Mouse (Mus musculus) liver, adult 2 months (tissue): ENCODE data around the gene Vwa7. TPM values are rescaled to one million over a fixed set of nuclear protein-coding genes. Genes with fewer than 3 reads are reported as not detected.
A peak's percentile ranks its signal among the peaks of the same experiment; 100 is the strongest.
"Not testable (repeated sequence)": the region's sequence is repeated elsewhere in the genome, so short reads cannot be mapped to it uniquely, and the experiment has no call there.

ENCODE experiments used
- DNase-seq: peaks from one replicate; pipeline ENCODE4 v3.0.0-alpha.2; 2011; ENCODE audit warnings: low read depth, low spot score; ENCODE audit errors: extremely low read depth
- H3K27ac ChIP-seq: fragments of 200-500 bp; replicated peaks from 2 replicates; pipeline ENCODE4 v1.5.1; 2012; ENCODE audit warnings: low read depth, mild to moderate bottlenecking, control low read depth, inconsistent platforms, low read length; ENCODE audit not compliant: insufficient read depth
- H3K27me3 ChIP-seq: fragments of 200-500 bp; 2 replicates; pipeline ENCODE4 v1.6.1; 2012; ENCODE audit warnings: mild to moderate bottlenecking, moderate library complexity, low read length, inconsistent platforms; ENCODE audit not compliant: control insufficient read depth, insufficient read depth
- H3K36me3 ChIP-seq: fragments of 200-500 bp; 2 replicates; pipeline ENCODE4 v1.6.1; 2012; ENCODE audit warnings: low read length, inconsistent platforms; ENCODE audit not compliant: control insufficient read depth, insufficient read depth
- H3K4me1 ChIP-seq: fragments of 200-500 bp; 2 replicates; pipeline ENCODE4 v1.6.1; 2011; ENCODE audit warnings: low read length; ENCODE audit not compliant: control insufficient read depth, insufficient read depth
- H3K4me3 ChIP-seq: fragments of 200-500 bp; 2 replicates; pipeline ENCODE4 v1.5.1; 2011; ENCODE audit warnings: low read depth, mild to moderate bottlenecking, control low read depth, low read length, moderate library complexity; ENCODE audit not compliant: insufficient read depth
- H3K79me2 ChIP-seq: fragments of 200-500 bp; 2 replicates; pipeline ENCODE4 v1.6.1; 2012; ENCODE audit warnings: inconsistent platforms, mild to moderate bottlenecking, low read length, moderate library complexity; ENCODE audit not compliant: control insufficient read depth, insufficient read depth
- H3K9ac ChIP-seq: fragments of 200-500 bp; 2 replicates; pipeline ENCODE4 v1.6.1; 2012; ENCODE audit warnings: low read depth, mild to moderate bottlenecking, control low read depth, inconsistent platforms, low read length
- CTCF ChIP-seq: fragments of 200-500 bp; IDR thresholded peaks from 2 replicates; pipeline ENCODE4 v1.5.1; 2011; ENCODE audit warnings: low read depth, low read length, control low read depth
- POLR2A ChIP-seq: fragments of 200-500 bp; IDR thresholded peaks from 2 replicates; pipeline ENCODE4 v1.6.1; 2011; ENCODE audit warnings: low read length, control low read depth; ENCODE audit not compliant: insufficient read depth; ENCODE audit errors: extremely low read depth
- WGBS: fragments of 180-500 bp; shearing (Covaris S2); methylation state at CpG from one replicate; pipeline ENCODE4 v1.1.7; 2018; 5-methylcytosine and 5-hydroxymethylcytosine counted together
- polyA plus RNA-seq: library from polyadenylated mRNA; depleted of rRNA; stranded (reverse); fragments of >200 nt; gene quantifications from 2 replicates; pipeline ENCODE4 v1.2.3, GENCODE M21; 2012
- total RNA-seq: library from RNA; depleted of rRNA; stranded (reverse); fragments of >200 nt; gene quantifications from 2 replicates; pipeline ENCODE4 v1.2.3, GENCODE M21; 2014

Vwa7 gene
- total and polyA plus RNA-seq, 2 experiments, result 0.09 to 0.27 TPM

DNA sequence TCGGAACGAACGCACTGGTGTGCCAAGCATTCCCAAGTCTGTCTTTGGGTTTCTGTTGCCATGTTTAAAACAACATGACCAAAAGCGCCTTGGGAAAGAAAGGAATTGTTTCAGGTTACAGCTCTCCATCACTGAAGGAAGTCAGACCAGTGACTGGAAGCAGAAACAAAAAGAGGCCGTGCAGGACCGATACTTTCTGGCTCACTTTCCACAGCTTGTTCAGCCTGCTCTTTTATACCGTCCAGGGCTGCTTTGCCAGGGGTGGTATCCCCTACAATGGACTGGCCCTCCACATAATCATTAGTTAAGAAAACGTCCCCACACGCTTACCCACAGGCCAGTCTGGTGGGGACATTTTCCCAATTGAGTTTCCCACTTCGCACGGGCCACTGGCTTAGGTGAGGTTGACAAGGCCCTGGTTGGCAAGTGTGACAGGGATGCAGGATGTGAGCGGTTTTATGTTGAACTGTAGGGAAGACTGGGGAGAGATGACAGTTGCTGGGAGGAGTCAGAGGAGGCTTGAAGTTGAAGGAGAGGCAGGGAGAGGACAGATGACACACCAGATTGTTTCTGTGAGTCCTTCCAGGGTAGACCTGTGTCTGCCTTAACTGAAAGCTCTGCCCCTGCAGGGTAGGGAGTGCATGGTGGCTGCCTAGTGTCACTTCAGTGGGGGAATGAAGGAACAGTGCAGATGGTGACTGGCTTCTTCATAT lies 14.1 kb upstream of the Vwa7 start:
- DNase-seq, result no peak
- Histone ChIP-seq H3K9ac (peak overlapping the region; percentile 99; the same call in 1 of the 2 replicates), H3K4me1 (peaks cover 12% of the 10 kb centered on the region), H3K27ac (no peak overlapping the region; the same call in 1 of the 2 replicates), H3K4me3 (no peak overlapping the region), H3K79me2 (no peaks in the 10 kb centered on the region; the same call in 1 of the 2 replicates), H3K36me3 (peaks cover 2% of the 10 kb centered on the region; the same call in 1 of the 2 replicates), H3K27me3 (no peaks in the 10 kb centered on the region)
- TF ChIP-seq POLR2A (no peak), CTCF (no peak)
- WGBS, result 42% methylated on average over 12 of the region's 12 CpGs

DNA sequence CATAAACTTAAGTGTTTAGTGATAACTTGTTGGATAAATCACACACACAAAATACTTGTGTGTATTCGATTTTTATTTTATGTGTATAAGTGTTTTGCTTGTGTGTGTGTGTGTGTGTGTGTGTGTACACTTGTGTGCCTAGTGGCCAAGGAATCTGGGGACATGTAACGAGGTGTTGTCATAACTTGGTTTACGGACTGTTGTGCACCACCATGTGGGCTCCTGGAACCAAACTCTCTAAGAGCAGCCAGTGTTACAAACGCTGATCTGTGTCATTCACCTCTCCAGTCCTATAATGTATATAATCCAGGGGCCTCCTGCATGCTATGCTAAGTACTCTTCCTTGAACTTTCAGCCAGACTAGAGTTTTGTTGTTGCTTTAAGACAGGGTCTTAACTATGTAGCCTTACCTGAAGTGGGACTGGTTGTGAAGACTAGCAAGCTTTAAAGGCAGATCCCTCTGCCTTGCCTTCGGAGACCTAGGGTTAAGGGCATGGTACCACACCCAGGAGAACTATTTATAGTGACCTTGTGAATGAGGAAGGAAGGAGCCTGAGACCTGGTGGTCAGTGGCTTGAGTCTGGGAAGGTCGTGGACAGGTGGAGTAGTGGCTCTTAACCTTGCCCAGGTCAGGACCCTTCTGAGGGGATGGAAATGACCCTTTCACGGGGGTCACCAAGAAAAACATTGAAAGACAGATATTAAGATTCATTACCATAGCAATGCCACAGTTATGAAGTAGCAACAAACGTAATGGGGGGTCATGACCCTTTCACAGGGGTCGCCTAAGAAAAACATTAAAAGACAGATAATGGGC lies 13.1 kb upstream of the Vwa7 start:
- H3K27ac ChIP-seq, result no peak overlapping the region
- H3K4me3 ChIP-seq, result no peak overlapping the region
- no peaks in the 10 kb centered on the region for H3K27me3 ChIP-seq
- no peak overlapping the region for H3K9ac ChIP-seq
- no peak for DNase-seq
- TF ChIP-seq POLR2A, result no peak
- TF ChIP-seq CTCF, result no peak
- H3K79me2 ChIP-seq, result no peaks in the 10 kb centered on the region; the same call in 1 of the 2 replicates
- 75% methylated on average over 9 of the region's 9 CpGs for WGBS
- peaks cover 12% of the 10 kb centered on the region for H3K4me1 ChIP-seq
- peaks cover 4% of the 10 kb centered on the region; the same call in 1 of the 2 replicates for H3K36me3 ChIP-seq

DNA sequence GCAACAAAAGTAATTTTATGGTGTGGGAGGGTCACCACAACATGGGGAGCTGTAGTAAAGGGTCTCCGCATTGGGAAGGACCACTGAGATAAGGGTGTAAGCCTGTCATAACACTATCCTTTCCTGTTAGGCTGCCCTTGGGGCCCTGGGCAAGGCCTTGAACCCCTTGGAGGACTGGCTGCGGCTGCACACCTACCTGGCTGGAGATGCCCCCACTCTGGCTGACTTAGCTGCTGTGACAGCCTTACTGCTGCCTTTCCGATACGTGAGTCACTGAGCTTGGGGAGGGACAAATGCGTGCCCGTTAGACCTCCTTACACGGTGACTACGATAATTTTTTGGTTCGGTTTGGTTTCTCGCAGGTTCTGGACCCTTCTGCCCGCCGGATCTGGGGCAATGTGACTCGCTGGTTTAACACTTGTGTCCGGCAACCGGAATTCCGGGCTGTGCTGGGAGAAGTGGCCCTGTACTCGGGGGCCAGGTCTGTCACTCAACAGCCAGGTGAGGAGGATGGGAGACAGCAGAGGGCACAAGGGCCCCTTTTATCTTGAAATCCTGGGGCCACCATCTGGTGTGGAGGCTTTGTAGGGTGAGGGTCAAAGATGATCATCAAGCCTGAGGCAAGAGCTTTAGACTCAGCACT lies 12.2 kb upstream of the Vwa7 start:
- peaks cover 12% of the 10 kb centered on the region for H3K4me1 ChIP-seq
- H3K27me3 ChIP-seq, result no peaks in the 10 kb centered on the region
- H3K79me2 ChIP-seq, result no peaks in the 10 kb centered on the region; the same call in 1 of the 2 replicates
- H3K27ac ChIP-seq, result no peak overlapping the region
- no peak overlapping the region for H3K4me3 ChIP-seq
- peaks cover 6% of the 10 kb centered on the region; the same call in 1 of the 2 replicates for H3K36me3 ChIP-seq
- 98% methylated on average over 17 of the region's 17 CpGs for WGBS
- no peak overlapping the region for H3K9ac ChIP-seq
- TF ChIP-seq CTCF (no peak), POLR2A (no peak)
- no peak for DNase-seq

DNA sequence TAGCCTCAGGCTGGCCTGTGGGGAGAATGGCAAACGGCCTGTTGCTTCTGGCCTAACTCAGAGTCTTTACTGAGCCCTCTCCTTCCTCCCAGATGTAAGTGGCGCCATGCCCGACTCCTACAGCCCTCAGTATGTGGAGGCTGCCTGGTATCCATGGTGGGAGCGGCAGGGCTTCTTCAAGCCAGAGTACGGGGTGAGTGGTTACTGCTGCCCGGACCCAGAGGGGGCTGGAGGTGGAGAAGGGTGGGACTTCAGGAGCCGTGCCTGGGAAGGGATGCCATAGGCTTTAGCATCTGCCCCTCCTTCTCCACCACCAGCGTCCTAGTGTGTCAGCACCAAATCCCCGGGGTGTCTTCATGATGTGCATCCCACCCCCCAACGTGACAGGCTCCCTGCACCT lies 11.2 kb upstream of the Vwa7 start:
- no peak overlapping the region for H3K27ac ChIP-seq
- 0 out of 2 replicates have a peak, but pooled peaks cover 8% of the 10 kb centered on the region for H3K4me1 ChIP-seq
- TF ChIP-seq CTCF (no peak), POLR2A (no peak)
- no peak overlapping the region for H3K4me3 ChIP-seq
- H3K36me3 ChIP-seq, result peaks cover 6% of the 10 kb centered on the region; the same call in 1 of the 2 replicates
- DNase-seq, result no peak
- H3K9ac ChIP-seq, result no peak overlapping the region
- H3K27me3 ChIP-seq, result no peaks in the 10 kb centered on the region
- H3K79me2 ChIP-seq, result no peaks in the 10 kb centered on the region; the same call in 1 of the 2 replicates
- 97% methylated on average over 10 of the region's 10 CpGs for WGBS

DNA sequence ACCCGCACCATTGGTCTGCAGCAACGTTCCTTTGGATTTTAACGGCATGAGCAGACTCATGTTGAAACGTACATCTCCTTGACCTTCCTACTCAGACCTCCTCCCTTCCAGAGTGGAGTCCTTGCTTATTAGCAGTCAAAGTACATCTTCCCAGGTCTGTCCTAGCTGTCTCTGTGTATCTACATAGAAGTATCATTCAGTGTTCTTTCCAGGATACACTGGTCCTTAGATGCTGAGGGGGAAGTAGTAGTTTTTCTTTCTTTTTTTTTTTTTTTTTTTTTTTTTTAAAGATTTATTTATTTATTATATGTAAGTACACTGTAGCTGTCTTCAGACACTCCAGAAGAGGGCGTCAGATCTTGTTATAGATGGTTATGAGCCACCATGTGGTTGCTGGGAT lies 10.5 kb upstream of the Vwa7 start:
- not testable (repeated sequence) for H3K36me3 ChIP-seq

More for the DNA sequence above, 10.5 kb upstream of the Vwa7 start:
- H3K27me3 ChIP-seq, DNase-seq, H3K9ac ChIP-seq, H3K4me3 ChIP-seq, H3K27ac ChIP-seq, H3K4me1 ChIP-seq, H3K79me2 ChIP-seq: not testable (repeated sequence)
- 94% methylated on average over 4 of the region's 5 CpGs for WGBS
